Mouse (Mus musculus): ENCODE measurements around the gene Lao1. TPM values are rescaled to one million over a fixed set of nuclear protein-coding genes. Genes with fewer than 3 reads are reported as not detected.

The Lao1 gene
- polyA plus RNA-seq, 1 experiment from 2014 or later, result not detected

DNA sequence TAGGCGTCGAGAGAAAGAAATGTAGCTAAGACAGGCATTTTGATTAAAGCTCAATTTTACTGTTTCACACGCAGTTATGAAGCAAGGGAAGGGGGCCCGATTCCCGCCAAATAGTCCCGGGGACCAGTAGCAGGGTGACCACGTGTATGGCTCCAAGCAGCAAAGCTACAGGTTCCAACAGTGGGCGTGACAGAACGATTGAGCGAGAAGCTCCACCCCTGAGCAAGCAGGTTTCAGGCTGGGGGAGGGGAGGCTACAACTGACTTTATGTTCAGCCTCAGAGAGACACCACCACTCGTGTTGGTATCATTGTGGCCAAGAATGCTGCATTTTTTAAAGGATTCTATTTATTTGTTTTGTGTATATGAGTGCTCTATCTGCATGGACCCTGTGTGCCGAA, 28.0 kb downstream of the Lao1 start:
- Histone ChIP-seq H3K4me2 (ENCODE audit: low read depth, low read length) (no peak overlapping the region), H3K4me1 (ENCODE audit: control insufficient read depth, insufficient read depth, low read length) (no peaks in the 10 kb centered on the region), H3K4me3 (ENCODE audit: low read depth, low read length) (no peak overlapping the region), H3K9ac (replicated peaks; ENCODE audit: low read depth, low read length) (no peak overlapping the region), H3K27ac (ENCODE audit: low read depth, low read length) (no peak overlapping the region), H3K36me3 (ENCODE audit: control insufficient read depth, insufficient read depth, low read length) (no peaks in the 10 kb centered on the region), H3K27me3 (ENCODE audit: control insufficient read depth, insufficient read depth, low read length) (no peaks in the 10 kb centered on the region), H3K9me3 (ENCODE audit: control insufficient read depth, low read length) (peaks cover 2% of the 10 kb centered on the region; the same call in 1 of the 2 replicates)
- 34% methylated on average over 12 of the region's 12 CpGs for whole genome bisulfite sequencing
- ATAC-seq (ENCODE audit: low read depth), result no peak

- WGBS, result 40% methylated on average over 4 of the region's 4 CpGs
- ATAC-seq (ENCODE audit: low read depth), result no peak
- Histone ChIP-seq H3K4me1 (ENCODE audit: control insufficient read depth, insufficient read depth, low read length) (no peaks in the 10 kb centered on the region), H3K4me2 (ENCODE audit: low read depth, low read length) (no peak overlapping the region), H3K27me3 (ENCODE audit: control insufficient read depth, insufficient read depth, low read length) (no peaks in the 10 kb centered on the region), H3K4me3 (ENCODE audit: low read depth, low read length) (no peak overlapping the region), H3K36me3 (ENCODE audit: control insufficient read depth, insufficient read depth, low read length) (no peaks in the 10 kb centered on the region), H3K9me3 (ENCODE audit: control insufficient read depth, low read length) (peaks cover 4% of the 10 kb centered on the region; the same call in 1 of the 2 replicates), H3K9ac (replicated peaks; ENCODE audit: low read depth, low read length) (no peak overlapping the region), H3K27ac (ENCODE audit: low read depth, low read length) (no peak overlapping the region)
Measured at GRCm38 (mm10) chr4:118991797-118992196, 30.4 kb downstream of the Lao1 start.

DNA sequence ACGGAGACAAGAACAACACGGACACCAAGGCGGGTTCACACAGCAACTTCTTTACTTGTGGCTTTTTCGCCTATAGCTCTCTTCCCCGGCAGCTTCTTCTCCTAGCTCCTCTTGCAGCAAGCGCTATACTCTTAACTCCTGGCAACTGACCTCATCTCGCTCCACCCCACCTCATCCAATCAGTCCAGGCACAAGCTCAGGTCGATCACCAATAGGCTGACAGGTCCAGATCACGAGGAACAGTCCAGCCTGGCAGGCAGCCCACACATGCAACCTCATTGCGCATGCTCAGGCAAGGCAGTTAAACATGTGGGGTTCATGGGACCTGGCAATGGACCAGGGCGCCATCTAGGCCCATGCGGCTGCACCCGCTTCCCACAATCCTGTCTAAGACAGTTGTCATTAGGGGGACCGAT, 35.8 kb downstream of the Lao1 start:
- no peak overlapping the region for H3K9ac ChIP-seq (replicated peaks; ENCODE audit: low read depth, low read length)
- WGBS, result 95% methylated on average over 14 of the region's 14 CpGs
- H3K36me3 ChIP-seq (ENCODE audit: control insufficient read depth, insufficient read depth, low read length), result no peaks in the 10 kb centered on the region
- no peak overlapping the region for H3K4me3 ChIP-seq (ENCODE audit: low read depth, low read length)
- ATAC-seq (ENCODE audit: low read depth), result no peak
- H3K4me2 ChIP-seq (ENCODE audit: low read depth, low read length), result no peak overlapping the region
- no peaks in the 10 kb centered on the region for H3K27me3 ChIP-seq (ENCODE audit: control insufficient read depth, insufficient read depth, low read length)
- H3K4me1 ChIP-seq (ENCODE audit: control insufficient read depth, insufficient read depth, low read length), result no peaks in the 10 kb centered on the region
- H3K9me3 ChIP-seq (ENCODE audit: control insufficient read depth, low read length), result peaks cover 4% of the 10 kb centered on the region; the same call in 1 of the 2 replicates
- no peak overlapping the region for H3K27ac ChIP-seq (ENCODE audit: low read depth, low read length)

- no peak overlapping the region for H3K4me3 ChIP-seq (ENCODE audit: low read depth, low read length)
- H3K9ac ChIP-seq (replicated peaks; ENCODE audit: low read depth, low read length), result no peak overlapping the region
- no peak for ATAC-seq (ENCODE audit: low read depth)
- H3K27me3 ChIP-seq (ENCODE audit: control insufficient read depth, insufficient read depth, low read length), result no peaks in the 10 kb centered on the region
- H3K4me2 ChIP-seq (ENCODE audit: low read depth, low read length), result no peak overlapping the region
- no peaks in the 10 kb centered on the region for H3K4me1 ChIP-seq (ENCODE audit: control insufficient read depth, insufficient read depth, low read length)
- WGBS, result 70% methylated on average over 19 of the region's 19 CpGs
- no peak overlapping the region for H3K27ac ChIP-seq (ENCODE audit: low read depth, low read length)
- no peaks in the 10 kb centered on the region for H3K9me3 ChIP-seq (ENCODE audit: control insufficient read depth, low read length)
- no peaks in the 10 kb centered on the region for H3K36me3 ChIP-seq (ENCODE audit: control insufficient read depth, insufficient read depth, low read length)
Measured at GRCm38 (mm10) chr4:118999691-119000486, 38.5 kb downstream of the Lao1 start.

GRCm38 (mm10) chr4:119001696-119002095, 40.3 kb downstream of the Lao1 start:
- no peak for ATAC-seq (ENCODE audit: low read depth)

GRCm38 (mm10) chr4:119002512-119002911, 41.1 kb downstream of the Lao1 start:
- no peak overlapping the region for H3K4me3 ChIP-seq (ENCODE audit: low read depth, low read length)
- no peaks in the 10 kb centered on the region for H3K4me1 ChIP-seq (ENCODE audit: control insufficient read depth, insufficient read depth, low read length)
- no peaks in the 10 kb centered on the region for H3K36me3 ChIP-seq (ENCODE audit: control insufficient read depth, insufficient read depth, low read length)
- no peaks in the 10 kb centered on the region for H3K9me3 ChIP-seq (ENCODE audit: control insufficient read depth, low read length)
- 81% methylated on average over 3 of the region's 3 CpGs for WGBS
- no peak overlapping the region for H3K4me2 ChIP-seq (ENCODE audit: low read depth, low read length)
- H3K27ac ChIP-seq (ENCODE audit: low read depth, low read length), result no peak overlapping the region
- H3K9ac ChIP-seq (replicated peaks; ENCODE audit: low read depth, low read length), result no peak overlapping the region
- no peaks in the 10 kb centered on the region for H3K27me3 ChIP-seq (ENCODE audit: control insufficient read depth, insufficient read depth, low read length)
- ATAC-seq (ENCODE audit: low read depth), result no peak

More at GRCm38 (mm10) chr4:119001696-119002095, 40.3 kb downstream of the Lao1 start:
- H3K27me3 ChIP-seq (ENCODE audit: control insufficient read depth, insufficient read depth, low read length), result no peaks in the 10 kb centered on the region
- H3K36me3 ChIP-seq (ENCODE audit: control insufficient read depth, insufficient read depth, low read length), result no peaks in the 10 kb centered on the region
- H3K27ac ChIP-seq (ENCODE audit: low read depth, low read length), result no peak overlapping the region
- no peaks in the 10 kb centered on the region for H3K9me3 ChIP-seq (ENCODE audit: control insufficient read depth, low read length)
- 56% methylated on average over 10 of the region's 10 CpGs for WGBS
- H3K4me2 ChIP-seq (ENCODE audit: low read depth, low read length), result no peak overlapping the region
- H3K4me1 ChIP-seq (ENCODE audit: control insufficient read depth, insufficient read depth, low read length), result no peaks in the 10 kb centered on the region
- H3K4me3 ChIP-seq (ENCODE audit: low read depth, low read length), result no peak overlapping the region
- H3K9ac ChIP-seq (replicated peaks; ENCODE audit: low read depth, low read length), result no peak overlapping the region

- Histone ChIP-seq H3K9ac (replicated peaks; ENCODE audit: low read depth, low read length) (no peak overlapping the region), H3K4me2 (ENCODE audit: low read depth, low read length) (no peak overlapping the region), H3K27ac (ENCODE audit: low read depth, low read length) (no peak overlapping the region), H3K4me3 (ENCODE audit: low read depth, low read length) (no peak overlapping the region), H3K9me3 (ENCODE audit: control insufficient read depth, low read length) (no peaks in the 10 kb centered on the region), H3K36me3 (ENCODE audit: control insufficient read depth, insufficient read depth, low read length) (no peaks in the 10 kb centered on the region), H3K4me1 (ENCODE audit: control insufficient read depth, insufficient read depth, low read length) (no peaks in the 10 kb centered on the region), H3K27me3 (ENCODE audit: control insufficient read depth, insufficient read depth, low read length) (no peaks in the 10 kb centered on the region)
- WGBS, result 76% methylated on average over 3 of the region's 3 CpGs
- no peak for ATAC-seq (ENCODE audit: low read depth)
Measured at GRCm38 (mm10) chr4:119004178-119004577, 42.8 kb downstream of the Lao1 start.

- Histone ChIP-seq H3K9ac (replicated peaks; ENCODE audit: low read depth, low read length) (no peak overlapping the region), H3K9me3 (ENCODE audit: control insufficient read depth, low read length) (no peaks in the 10 kb centered on the region), H3K36me3 (ENCODE audit: control insufficient read depth, insufficient read depth, low read length) (no peaks in the 10 kb centered on the region), H3K4me3 (ENCODE audit: low read depth, low read length) (no peak overlapping the region), H3K27me3 (ENCODE audit: control insufficient read depth, insufficient read depth, low read length) (no peaks in the 10 kb centered on the region), H3K27ac (ENCODE audit: low read depth, low read length) (no peak overlapping the region), H3K4me1 (ENCODE audit: control insufficient read depth, insufficient read depth, low read length) (no peaks in the 10 kb centered on the region), H3K4me2 (ENCODE audit: low read depth, low read length) (no peak overlapping the region)
- ATAC-seq (ENCODE audit: low read depth), result peak; percentile 81
- 26% methylated on average over 7 of the region's 7 CpGs for WGBS
Measured at GRCm38 (mm10) chr4:119004613-119005339, 43.4 kb downstream of the Lao1 start.

DNA sequence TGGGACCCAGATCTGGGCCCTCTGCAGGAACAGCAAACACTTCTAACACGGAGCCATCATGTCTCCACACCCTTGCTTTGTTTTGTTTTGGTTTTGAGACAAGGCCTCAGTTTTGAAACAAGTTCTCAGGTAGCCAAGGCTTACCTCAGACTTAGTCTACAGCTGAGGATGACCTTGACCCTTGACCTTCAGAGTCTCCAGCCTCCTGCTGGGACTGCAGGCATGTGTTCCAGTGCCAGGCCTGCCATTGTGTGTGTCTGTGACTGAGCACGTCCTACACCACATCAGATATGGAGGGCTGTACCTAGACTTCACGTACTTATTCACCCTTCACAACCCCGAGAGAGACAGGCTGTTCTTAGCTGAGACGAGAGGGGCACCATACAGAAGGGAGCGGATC, 46.2 kb downstream of the Lao1 start:
- no peaks in the 10 kb centered on the region for H3K9me3 ChIP-seq (ENCODE audit: control insufficient read depth, low read length)
- H3K4me2 ChIP-seq (ENCODE audit: low read depth, low read length), result no peak overlapping the region
- H3K4me3 ChIP-seq (ENCODE audit: low read depth, low read length), result no peak overlapping the region
- 90% methylated on average over 6 of the region's 6 CpGs for WGBS
- H3K27ac ChIP-seq (ENCODE audit: low read depth, low read length), result no peak overlapping the region
- H3K27me3 ChIP-seq (ENCODE audit: control insufficient read depth, insufficient read depth, low read length), result no peaks in the 10 kb centered on the region
- H3K4me1 ChIP-seq (ENCODE audit: control insufficient read depth, insufficient read depth, low read length), result no peaks in the 10 kb centered on the region
- no peak for ATAC-seq (ENCODE audit: low read depth)
- no peak overlapping the region for H3K9ac ChIP-seq (replicated peaks; ENCODE audit: low read depth, low read length)
- no peaks in the 10 kb centered on the region for H3K36me3 ChIP-seq (ENCODE audit: control insufficient read depth, insufficient read depth, low read length)
